ENCODE assay signal across 32 mouse cellular contexts in genomic region chr7:66090676-66091190, GRCm38 (mm10). TPM values are rescaled to one million over a fixed set of nuclear protein-coding genes. Genes with fewer than 3 reads are reported as not detected.
DNase-seq lines count a peak whose midpoint lies in the region; ATAC-seq and TF ChIP-seq lines count a peak whose summit lies in the region.
"Had no signal": no experiment of that assay in that cellular context is flagged by ENCODE, and none has a peak within 500 bp of the region (broad histone marks: within the 10 kb centered on the region; RNA-seq: fewer than 3 reads in every experiment).

No protein-coding gene starts in this region.

- no peak overlapping the region for H3K4me2 ChIP-seq in kidney, embryonic 14.5 days (replicated peaks; ENCODE audit: low read depth, low read length)
- H3K4me2 ChIP-seq: embryonic facial prominence, embryonic 12.5 days; embryonic facial prominence, embryonic 15.5 days; forebrain, embryonic 12.5 days; forebrain, embryonic 15.5 days; heart, embryonic 13.5 days; hindbrain, embryonic 14.5 days had no signal

- no peaks in the 10 kb centered on the region for H3K27me3 ChIP-seq in kidney, embryonic 14.5 days (ENCODE audit: control insufficient read depth, insufficient read depth, low read length)
- no peaks in the 10 kb centered on the region for H3K27me3 ChIP-seq in liver, adult 2 months (ENCODE audit: control insufficient read depth, insufficient read depth, low read length)
- H3K27me3 ChIP-seq: embryonic facial prominence, embryonic 12.5 days; embryonic facial prominence, embryonic 15.5 days; forebrain, embryonic 12.5 days; forebrain, embryonic 15.5 days; heart, embryonic 13.5 days; Patski had no signal

- ATAC-seq in kidney, embryonic 14.5 days (ENCODE audit: low FRiP score, low TSS enrichment), result no peak
- ATAC-seq: Patski had no signal

- no peak overlapping the region for H3K9ac ChIP-seq in kidney, embryonic 14.5 days (ENCODE audit: low read depth, low read length)
- H3K9ac ChIP-seq in liver, adult 2 months (ENCODE audit: low read depth, low read length), result no peak overlapping the region
- H3K9ac ChIP-seq: embryonic facial prominence, embryonic 12.5 days; embryonic facial prominence, embryonic 15.5 days; forebrain, embryonic 12.5 days; forebrain, embryonic 15.5 days; heart, embryonic 13.5 days; hindbrain, embryonic 14.5 days had no signal

- peak; percentile 30 for DNase-seq in kidney, adult 11 months
- DNase-seq in kidney, postnatal 4 days, result no peak
- peak; percentile 16 to 39 for DNase-seq in kidney, adult 8-10 months
- peak; percentile 51 for DNase-seq in liver, adult 2 months (ENCODE audit: extremely low read depth, low read depth, low spot score)
- no peak for DNase-seq in liver
- no peak for DNase-seq in left cerebral cortex, adult 18-20 months (ENCODE audit: low spot score in 2 of 2)
- DNase-seq: adrenal gland, adult 2 months; adrenal gland, postnatal 14 days; cerebellum, adult 11 months; cerebellum, adult 2 months; cerebellum, adult 9-11 months; cerebellum, postnatal 25 days; gastrocnemius, postnatal 25 days; heart, adult 2 months; heart, postnatal 14 days; heart, postnatal 4 days had no signal

- TF ChIP-seq CTCF in liver, adult 2 months (IDR thresholded peaks at IDR 0.05; ENCODE audit: low read depth, low read length), result no peak

- no peak for TF ChIP-seq POLR2A in liver, adult 2 months (IDR thresholded peaks at IDR 0.05; ENCODE audit: extremely low read depth, insufficient read depth, low read length)

- WGBS in kidney, embryonic 14.5 days, result 89% methylated on average over 11 of the region's 11 CpGs
- 80% methylated on average over 11 of the region's 11 CpGs for WGBS in liver, adult 2 months

- no peak overlapping the region for H3K4me3 ChIP-seq in kidney, embryonic 14.5 days (ENCODE audit: low read length)
- no peak overlapping the region for H3K4me3 ChIP-seq in liver, adult 2 months (ENCODE audit: insufficient read depth, low read depth, low read length)
- H3K4me3 ChIP-seq: embryonic facial prominence, embryonic 12.5 days; embryonic facial prominence, embryonic 15.5 days; forebrain, embryonic 12.5 days; forebrain, embryonic 15.5 days; heart, adult 2 months; heart, embryonic 10.5 days; heart, embryonic 13.5 days had no signal

- no peaks in the 10 kb centered on the region for H3K79me2 ChIP-seq in liver, adult 2 months (ENCODE audit: control insufficient read depth, insufficient read depth, low read length)

- H3K27ac ChIP-seq in kidney, embryonic 14.5 days (ENCODE audit: low read depth, low read length), result no peak overlapping the region
- H3K27ac ChIP-seq in liver, adult 2 months (replicated peaks; ENCODE audit: insufficient read depth, low read depth, low read length), result no peak overlapping the region
- H3K27ac ChIP-seq: embryonic facial prominence, embryonic 12.5 days; embryonic facial prominence, embryonic 15.5 days; forebrain, embryonic 12.5 days; forebrain, embryonic 15.5 days; heart, adult 2 months; heart, embryonic 10.5 days; heart, embryonic 13.5 days; hindbrain, embryonic 14.5 days had no signal

- H3K4me1 ChIP-seq in kidney, embryonic 14.5 days (ENCODE audit: control insufficient read depth, insufficient read depth, low read length), result no peaks in the 10 kb centered on the region
- H3K4me1 ChIP-seq in liver, adult 2 months (ENCODE audit: control insufficient read depth, insufficient read depth, low read length), result no peaks in the 10 kb centered on the region
- H3K4me1 ChIP-seq: embryonic facial prominence, embryonic 12.5 days; embryonic facial prominence, embryonic 15.5 days; forebrain, embryonic 12.5 days; forebrain, embryonic 15.5 days; heart, embryonic 10.5 days; heart, embryonic 13.5 days had no signal

- no peaks in the 10 kb centered on the region for H3K9me3 ChIP-seq in kidney, embryonic 14.5 days (ENCODE audit: control insufficient read depth, low read length)
- H3K9me3 ChIP-seq: embryonic facial prominence, embryonic 12.5 days; embryonic facial prominence, embryonic 15.5 days; forebrain, embryonic 12.5 days; forebrain, embryonic 15.5 days; G1E; heart, embryonic 10.5 days; heart, embryonic 13.5 days had no signal

- H3K36me3 ChIP-seq in kidney, embryonic 14.5 days (ENCODE audit: control insufficient read depth, insufficient read depth, low read length), result peaks cover 60% of the 10 kb centered on the region
- H3K36me3 ChIP-seq in liver, adult 2 months (ENCODE audit: control insufficient read depth, insufficient read depth, low read length), result peaks cover 45% of the 10 kb centered on the region

RNA-seq across cellular contexts. Expression of gene Selenos, which starts 11.3 kb away (rescaled TPM):
- 96.6 and 108 TPM in 2 replicates for polyA plus RNA-seq in kidney, embryonic 14.5 days (2014; fragmentation: Nextera tagmentation; extraction: Ambion mirVana)
- 68.9 and 94.2 TPM in 2 replicates for total RNA-seq in liver, adult 2 months (2014; rRNA removed)
- polyA plus RNA-seq in liver, adult 2 months (2012; rRNA removed), result 140 and 164 TPM in 2 replicates
- 10 to 100 TPM; 46.2 to 46.6 TPM for total RNA-seq in left cerebral cortex, adult 18-20 months (2021)

RNA-seq across cellular contexts. Expression of gene Chsy1, which starts 18.6 kb away (rescaled TPM):
- 26.0 and 29.7 TPM in 2 replicates for polyA plus RNA-seq in kidney, embryonic 14.5 days (2014; fragmentation: Nextera tagmentation; extraction: Ambion mirVana)
- total RNA-seq in liver, adult 2 months (2014; rRNA removed), result 3.4 and 3.9 TPM in 2 replicates
- 1.3 TPM in 2 replicates for polyA plus RNA-seq in liver, adult 2 months (2012; rRNA removed)
- total RNA-seq in left cerebral cortex, adult 18-20 months (2021), result 10 to 100 TPM; 15.6 to 17.4 TPM

RNA-seq across cellular contexts. Expression of gene Snrpa1, which starts 31.9 kb away (rescaled TPM):
- 201 and 241 TPM in 2 replicates for polyA plus RNA-seq in kidney, embryonic 14.5 days (2014; fragmentation: Nextera tagmentation; extraction: Ambion mirVana)
- total RNA-seq in liver, adult 2 months (2014; rRNA removed), result 15.4 and 18.9 TPM in 2 replicates
- polyA plus RNA-seq in liver, adult 2 months (2012; rRNA removed), result 9.1 and 9.8 TPM in 2 replicates
- total RNA-seq in left cerebral cortex, adult 18-20 months (2021), result 10 to 100 TPM; 31.6 to 37.6 TPM

RNA-seq across cellular contexts. Expression of gene Gm45213, which starts 47.3 kb away (rescaled TPM):
- not detected in 2 replicates for polyA plus RNA-seq in kidney, embryonic 14.5 days (2014; fragmentation: Nextera tagmentation; extraction: Ambion mirVana)
- not detected in 2 replicates for total RNA-seq in liver, adult 2 months (2014; rRNA removed)
- polyA plus RNA-seq in liver, adult 2 months (2012; rRNA removed), result not detected in 2 replicates
- not detected for total RNA-seq in left cerebral cortex, adult 18-20 months (2021)
- total RNA-seq: adrenal gland, adult 2 months; adrenal gland, postnatal 14 days; adrenal gland, postnatal 4 days; common myeloid progenitor, adult 5-6 weeks; G1E; gastrocnemius, adult 8-10 months; gastrocnemius, postnatal 25 days; heart, adult 2 months; heart, postnatal 14 days; heart, postnatal 4 days had no signal
- polyA plus RNA-seq: adrenal gland, adult 2 months; cerebellum, adult 2 months; embryonic facial prominence, embryonic 12.5 days; embryonic facial prominence, embryonic 15.5 days; forebrain, embryonic 12.5 days; forebrain, embryonic 15.5 days; G1E; gonadal fat pad, adult 2 months; heart, adult 2 months; heart, embryonic 10.5 days; heart, embryonic 13.5 days; heart, embryonic 16.5 days; hindbrain, embryonic 11.5 days; hindbrain, embryonic 14.5 days; Patski had no signal

Comparison
In these comparisons a context has a peak if more than half of its experiments do, and no peak if none do; other contexts are left out.
1. DNase-seq: peak in kidney, adult 11 months (single experiment), kidney, adult 8-10 months (2 of 2) and liver, adult 2 months (single experiment); none in kidney, postnatal 4 days (0 of 2), liver (single experiment) and left cerebral cortex, adult 18-20 months (0 of 2).